In the genomic region with DNA sequence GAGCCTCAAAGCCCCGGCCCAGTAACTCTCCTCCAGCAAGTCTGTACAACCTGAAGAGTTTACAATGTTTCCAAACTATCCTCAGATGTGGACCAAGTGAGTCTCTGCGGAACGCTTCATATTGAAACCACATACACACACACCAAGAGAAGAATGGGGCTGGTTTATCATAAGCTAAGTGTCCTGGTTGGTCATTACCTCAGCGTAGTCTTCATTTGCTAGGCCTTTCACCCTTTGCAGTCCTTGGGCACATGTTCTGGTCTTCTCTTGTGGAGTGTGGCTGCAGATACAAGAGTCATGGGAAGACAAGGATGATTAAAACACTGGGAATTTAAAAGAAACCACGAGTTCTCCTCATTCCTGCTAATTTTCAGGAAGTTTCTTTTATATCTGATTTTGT, we compare ENCODE assay signal across 28 mouse cellular contexts. TPM values are rescaled to one million over a fixed set of nuclear protein-coding genes. Genes with fewer than 3 reads are reported as not detected.
DNase-seq lines count a peak whose midpoint lies in the region; ATAC-seq and TF ChIP-seq lines count a peak whose summit lies in the region.
"Had no signal": no experiment of that assay in that cellular context is flagged by ENCODE, and none has a peak within 500 bp of the region (broad histone marks: within the 10 kb centered on the region; RNA-seq: fewer than 3 reads in every experiment).

No protein-coding gene starts in this region.

- no peak for TF ChIP-seq CTCF in kidney, adult 2 months (conservative IDR thresholded peaks at IDR 0.05; ENCODE audit: insufficient read depth, insufficient read length, low read depth, low read length)

- 0 out of 2 replicates have a peak, but pooled peaks have one; percentile 52 for ATAC-seq in kidney, embryonic 15.5 days (replicated peaks; ENCODE audit: low FRiP score)
- no peak for ATAC-seq in kidney, embryonic 16.5 days (ENCODE audit: low FRiP score, low TSS enrichment)
- no peak for ATAC-seq in megakaryocyte, adult 5-6 weeks (ENCODE audit: poor library complexity, severe bottlenecking)
- ATAC-seq: CD4-positive, CD25-positive, alpha-beta regulatory T cell, adult 4 months; forebrain, embryonic 14.5 days had no signal

- no peak overlapping the region for H3K4me2 ChIP-seq in kidney, embryonic 15.5 days
- H3K4me2 ChIP-seq in kidney, embryonic 16.5 days (replicated peaks; ENCODE audit: low read depth, low read length): no peak overlapping the region
- H3K4me2 ChIP-seq: embryonic facial prominence, embryonic 13.5 days; embryonic facial prominence, embryonic 15.5 days; forebrain, embryonic 12.5 days had no signal

- TF ChIP-seq POLR2A in kidney, adult 2 months (IDR thresholded peaks at IDR 0.05; ENCODE audit: low read depth, low read length): no peak

- no peaks in the 10 kb centered on the region for H3K9me3 ChIP-seq in kidney, embryonic 15.5 days (replicated peaks)
- no peaks in the 10 kb centered on the region for H3K9me3 ChIP-seq in kidney, embryonic 16.5 days (ENCODE audit: low read length)
- H3K9me3 ChIP-seq: embryonic facial prominence, embryonic 13.5 days; embryonic facial prominence, embryonic 15.5 days; forebrain, embryonic 10.5 days; forebrain, embryonic 12.5 days; G1E had no signal

- H3K9ac ChIP-seq in kidney, embryonic 15.5 days: no peak overlapping the region
- H3K9ac ChIP-seq in kidney, embryonic 16.5 days (replicated peaks; ENCODE audit: low read length): no peak overlapping the region
- H3K9ac ChIP-seq: embryonic facial prominence, embryonic 13.5 days; embryonic facial prominence, embryonic 15.5 days; forebrain, embryonic 12.5 days had no signal

- H3K4me1 ChIP-seq in kidney, adult 2 months (ENCODE audit: control insufficient read depth, insufficient read depth, low read length): 0 out of 2 replicates have a peak, but pooled peaks cover 2% of the 10 kb centered on the region
- 0 out of 2 replicates have a peak, but pooled peaks cover 6% of the 10 kb centered on the region for H3K4me1 ChIP-seq in kidney, embryonic 15.5 days
- H3K4me1 ChIP-seq in kidney, embryonic 16.5 days (ENCODE audit: insufficient read depth, low read length): peaks cover 4% of the 10 kb centered on the region; the same call in 1 of the 2 replicates
- H3K4me1 ChIP-seq: forebrain, embryonic 12.5 days had no signal

- H3K27ac ChIP-seq in kidney, adult 2 months (ENCODE audit: insufficient read depth, low read depth, low read length): no peak overlapping the region
- peak overlapping the region; percentile 45; the same call in 1 of the 2 replicates for H3K27ac ChIP-seq in kidney, embryonic 15.5 days
- peak overlapping the region; percentile 38; the same call in 1 of the 2 replicates for H3K27ac ChIP-seq in kidney, embryonic 16.5 days (ENCODE audit: low read length)
- H3K27ac ChIP-seq: embryonic facial prominence, embryonic 13.5 days; embryonic facial prominence, embryonic 15.5 days; forebrain, embryonic 10.5 days; forebrain, embryonic 12.5 days had no signal

- no peak overlapping the region for H3K4me3 ChIP-seq in kidney, adult 2 months (ENCODE audit: insufficient read depth, low read depth, low read length)
- no peak overlapping the region for H3K4me3 ChIP-seq in kidney, embryonic 15.5 days (replicated peaks)
- no peak overlapping the region for H3K4me3 ChIP-seq in kidney, embryonic 16.5 days (ENCODE audit: low read length)
- H3K4me3 ChIP-seq: embryonic facial prominence, embryonic 13.5 days; embryonic facial prominence, embryonic 15.5 days; erythroblast, embryonic 14.5 days; forebrain, embryonic 10.5 days; forebrain, embryonic 12.5 days had no signal

- H3K36me3 ChIP-seq in kidney, adult 2 months (ENCODE audit: control insufficient read depth, insufficient read depth, low read length): no peaks in the 10 kb centered on the region
- H3K36me3 ChIP-seq in kidney, embryonic 15.5 days: no peaks in the 10 kb centered on the region
- no peaks in the 10 kb centered on the region for H3K36me3 ChIP-seq in kidney, embryonic 16.5 days (ENCODE audit: insufficient read depth, low read length)
- H3K36me3 ChIP-seq: embryonic facial prominence, embryonic 13.5 days; embryonic facial prominence, embryonic 15.5 days; forebrain, embryonic 10.5 days; forebrain, embryonic 12.5 days; G1E had no signal

- DNase-seq in kidney, adult 11 months: peak; percentile 19
- DNase-seq in kidney, postnatal 14 days: no peak
- peak; percentile 69 for DNase-seq in kidney, adult 2 months
- DNase-seq in kidney, postnatal 4 days: no peak
- DNase-seq in kidney, postnatal 10 days: no peak
- DNase-seq: adrenal gland, adult 2 months; adrenal gland, postnatal 10 days; adrenal gland, postnatal 25 days; B cell, adult 2 months; cerebellum, adult 11 months; cerebellum, adult 18-20 months; cerebellum, adult 8-10 months; cerebellum, adult 9-11 months; cerebellum, postnatal 14 days; cerebellum, postnatal 36 days; embryo, embryonic 11 days had no signal

- WGBS in kidney, adult 2 months: 59% methylated on average over 5 of the region's 5 CpGs
- WGBS in kidney, embryonic 15.5 days: 72% methylated on average over 5 of the region's 5 CpGs
- 75% methylated on average over 5 of the region's 5 CpGs for WGBS in kidney, embryonic 16.5 days

- H3K27me3 ChIP-seq in kidney, adult 2 months (replicated peaks; ENCODE audit: control insufficient read depth, insufficient read depth, low read length): no peaks in the 10 kb centered on the region
- H3K27me3 ChIP-seq in kidney, embryonic 15.5 days: no peaks in the 10 kb centered on the region
- no peaks in the 10 kb centered on the region for H3K27me3 ChIP-seq in kidney, embryonic 16.5 days (ENCODE audit: insufficient read depth, low read length)
- H3K27me3 ChIP-seq: CH12.LX; embryonic facial prominence, embryonic 13.5 days; embryonic facial prominence, embryonic 15.5 days; forebrain, embryonic 12.5 days had no signal

RNA-seq across cellular contexts. Expression of a gene that starts 34.2 kb away (rescaled TPM):
- polyA plus RNA-seq in kidney, adult 2 months (2012; rRNA removed): 10.4 and 11.7 TPM in 2 replicates
- polyA plus RNA-seq in kidney, embryonic 15.5 days (2015; fragmentation: Nextera tagmentation; extraction: Ambion mirVana): 9.4 and 9.5 TPM in 2 replicates
- 9.3 and 10.7 TPM in 2 replicates for polyA plus RNA-seq in kidney, embryonic 16.5 days (2015; fragmentation: Nextera tagmentation; extraction: Ambion mirVana)
- total RNA-seq in megakaryocyte, adult 5-6 weeks (2015): 0.27 and 1.1 TPM in 2 replicates
- total RNA-seq in megakaryocyte, adult 5-6 weeks (2017): 0.04 and 0.20 TPM in 2 replicates
- polyA plus RNA-seq: erythroblast, embryonic 14.5 days; G1E had no signal

Comparison
In these comparisons a context has a peak if more than half of its experiments do, and no peak if none do; other contexts are left out.
1. DNase-seq: peak in kidney, adult 11 months (single experiment) and kidney, adult 2 months (single experiment); none in kidney, postnatal 14 days (single experiment), kidney, postnatal 4 days (0 of 2) and kidney, postnatal 10 days (single experiment).